Mouse (Mus musculus) cerebellum, adult 2 months (tissue): ENCODE results near the gene Ntn1. TPM values are rescaled to one million over a fixed set of nuclear protein-coding genes. Genes with fewer than 3 reads are reported as not detected.

Experiments
- DNase-seq, 2 experiments: peaks; one replicate each; pipeline ENCODE4 v3.0.0; 2021
- H3K27ac ChIP-seq: fragments of 200-500 bp; 2 replicates; pipeline ENCODE4 v1.5.1; 2012; ENCODE audit warnings: low read length, control low read depth, inconsistent platforms; ENCODE audit not compliant: insufficient read depth
- H3K27me3 ChIP-seq: fragments of 200-500 bp; 2 replicates; pipeline ENCODE4 v1.6.1; 2012; ENCODE audit warnings: inconsistent platforms, mild to moderate bottlenecking, low read length, moderate library complexity; ENCODE audit not compliant: control insufficient read depth, insufficient read depth
- H3K4me1 ChIP-seq: fragments of 200-500 bp; 2 replicates; pipeline ENCODE4 v1.6.1; 2011; ENCODE audit warnings: low read length; ENCODE audit not compliant: control insufficient read depth, insufficient read depth
- H3K4me3 ChIP-seq: fragments of 200-500 bp; replicated peaks from 2 replicates; pipeline ENCODE3; 2011; ENCODE audit warnings: mild to moderate bottlenecking, low read depth, low read length, control low read depth; ENCODE audit not compliant: insufficient read depth
- CTCF ChIP-seq: fragments of 200-500 bp; IDR thresholded peaks from 2 replicates; pipeline ENCODE4 v1.5.1; 2011; ENCODE audit warnings: low read depth, mild to moderate bottlenecking, control low read depth, low read length, moderate library complexity, borderline replicate concordance; ENCODE audit not compliant: insufficient read depth
- POLR2A ChIP-seq: fragments of 200-500 bp; IDR thresholded peaks from 2 replicates; pipeline ENCODE4 v1.6.1; 2011; ENCODE audit warnings: low read length, control low read depth, borderline replicate concordance; ENCODE audit not compliant: insufficient read depth
- WGBS: fragments of 180-500 bp; shearing (Covaris S2); methylation state at CpG from one replicate; pipeline ENCODE4 v1.1.7; 2018; 5-methylcytosine and 5-hydroxymethylcytosine counted together
- polyA plus RNA-seq: library from polyadenylated mRNA; depleted of rRNA; stranded (reverse); fragments of >200 nt; gene quantifications from 2 replicates; pipeline ENCODE4 v1.2.3, GENCODE M21; 2012

Gene Ntn1
- polyA plus RNA-seq, 1 experiment = 22.0 TPM

DNA sequence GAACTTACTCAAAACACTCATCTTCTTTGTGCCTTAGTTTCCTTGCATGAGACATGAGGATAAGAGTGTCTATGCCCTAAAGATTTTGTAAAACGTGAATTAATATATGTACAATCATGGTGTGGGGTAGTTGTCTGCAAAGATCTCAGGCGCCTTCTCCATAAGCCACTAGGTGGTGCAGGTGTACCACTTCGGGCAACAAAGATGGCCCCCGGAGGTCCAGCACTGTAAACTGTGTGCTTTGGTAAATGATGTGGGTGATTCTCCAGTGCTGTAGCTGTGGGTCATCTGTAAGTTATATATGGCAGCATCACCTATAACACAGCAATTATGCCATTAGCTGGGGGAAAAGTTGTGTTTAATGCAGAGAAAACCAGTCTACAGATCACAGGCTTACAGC lies 3.6 kb upstream of the Ntn1 start:
- 62% methylated on average over 4 of the region's 4 CpGs for WGBS
- Histone ChIP-seq H3K4me3 (no peak overlapping the region), H3K27me3 (peaks cover 4% of the 10 kb centered on the region; the same call in 1 of the 2 replicates), H3K27ac (no peak overlapping the region), H3K4me1 (no peaks in the 10 kb centered on the region)
- TF ChIP-seq CTCF = no peak
- no peak for TF ChIP-seq POLR2A
- DNase-seq = no peak

DNA sequence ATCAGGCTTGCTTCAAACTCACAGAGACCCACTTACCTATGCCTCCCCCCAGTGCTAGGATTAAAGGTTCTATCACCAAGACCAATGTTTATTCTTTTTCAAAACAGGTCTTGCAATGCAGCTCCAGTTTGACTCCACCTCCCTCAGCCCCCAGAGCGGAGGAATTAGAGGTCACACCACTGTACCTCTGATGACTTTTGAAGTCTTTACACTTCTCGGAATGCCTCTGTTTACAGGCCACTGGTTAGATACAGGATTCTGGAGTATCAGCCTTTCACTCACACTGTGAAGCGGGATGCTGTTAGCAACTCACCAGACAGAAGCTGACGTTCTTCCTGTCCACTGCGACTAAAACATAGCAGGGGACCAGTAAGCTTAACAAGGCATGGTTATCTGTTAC lies 805 bp upstream of the Ntn1 start:
- DNase-seq = no peak
- no peak for TF ChIP-seq POLR2A
- no peak for TF ChIP-seq CTCF
- 80% methylated on average over 5 of the region's 5 CpGs for WGBS
- Histone ChIP-seq H3K27me3 (peaks cover 5% of the 10 kb centered on the region; the same call in 1 of the 2 replicates), H3K27ac (no peak overlapping the region), H3K4me3 (no peak overlapping the region), H3K4me1 (no peaks in the 10 kb centered on the region)

DNA sequence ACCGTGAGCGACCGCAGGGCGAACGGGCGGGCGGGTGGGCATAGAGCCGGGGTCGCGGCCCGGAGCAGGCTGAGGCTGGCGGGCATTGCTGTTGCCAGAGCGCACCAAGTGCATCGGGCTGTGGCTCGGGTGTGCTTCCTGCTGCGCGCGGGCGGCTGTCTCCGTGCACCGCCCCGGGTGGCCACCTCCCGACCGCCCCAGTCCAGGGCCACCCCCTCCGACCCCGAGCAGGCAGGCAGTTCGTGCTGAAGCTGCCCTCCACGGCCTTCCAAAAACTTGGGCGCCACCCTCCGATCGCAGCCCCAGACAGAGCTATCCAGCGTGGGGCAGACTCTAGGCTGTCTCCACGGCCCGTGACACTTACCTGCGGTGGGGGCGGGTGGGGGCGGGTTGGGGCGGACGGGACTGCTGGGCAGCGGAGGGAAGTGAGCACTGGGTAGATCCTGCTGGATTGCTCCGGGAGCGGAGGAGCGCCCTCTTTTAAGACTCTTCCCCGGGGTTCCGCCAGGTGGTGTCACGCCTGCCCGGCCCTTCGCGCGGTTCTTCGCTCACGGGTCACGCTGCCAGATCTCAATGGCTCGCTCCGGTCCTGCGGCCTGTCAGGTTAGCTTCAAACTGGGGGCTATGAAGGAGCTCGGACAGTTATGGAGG lies 477 bp downstream of the Ntn1 start:
- Histone ChIP-seq H3K4me3 (peak overlapping the region; percentile 43), H3K27me3 (peaks cover 5% of the 10 kb centered on the region; the same call in 1 of the 2 replicates), H3K4me1 (no peaks in the 10 kb centered on the region), H3K27ac (no peak overlapping the region)
- peak; percentile 47 to 61 for DNase-seq
- 1% methylated on average over 51 of the region's 57 CpGs for WGBS
- no peak for TF ChIP-seq POLR2A
- TF ChIP-seq CTCF = peak; percentile 19; the same call in 1 of the 2 replicates

DNA sequence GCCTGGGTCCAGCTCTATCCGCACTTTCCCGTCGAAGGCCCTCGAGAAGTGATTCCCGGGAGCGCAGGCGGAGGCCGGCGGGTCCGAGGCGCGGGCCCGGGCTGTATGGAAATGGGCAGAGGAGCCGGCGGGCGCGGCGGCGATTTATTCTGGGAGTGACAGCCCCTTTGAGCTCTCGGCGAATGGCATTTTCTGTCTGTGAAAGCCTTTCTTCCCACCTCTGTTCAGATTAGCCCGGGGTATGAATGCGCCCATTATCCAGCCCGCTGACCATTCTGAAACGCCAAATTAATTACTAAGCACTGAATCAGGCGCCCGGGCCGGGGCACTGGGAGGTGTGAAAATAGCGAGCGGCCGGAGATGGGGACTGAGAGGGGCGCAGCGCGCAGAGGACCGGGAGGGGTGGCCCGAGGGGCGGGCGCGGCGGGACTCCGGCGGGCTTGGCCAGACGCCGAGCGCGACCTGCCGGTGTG lies 1.0 kb downstream of the Ntn1 start:
- 4% methylated on average over 43 of the region's 47 CpGs for WGBS
- H3K27ac ChIP-seq = no peak overlapping the region
- peak; percentile 21 to 31 for DNase-seq
- H3K4me3 ChIP-seq = peak overlapping the region; percentile 43
- TF ChIP-seq CTCF (no peak), POLR2A (no peak)
- no peaks in the 10 kb centered on the region for H3K4me1 ChIP-seq
- peaks cover 5% of the 10 kb centered on the region; the same call in 1 of the 2 replicates for H3K27me3 ChIP-seq

DNA sequence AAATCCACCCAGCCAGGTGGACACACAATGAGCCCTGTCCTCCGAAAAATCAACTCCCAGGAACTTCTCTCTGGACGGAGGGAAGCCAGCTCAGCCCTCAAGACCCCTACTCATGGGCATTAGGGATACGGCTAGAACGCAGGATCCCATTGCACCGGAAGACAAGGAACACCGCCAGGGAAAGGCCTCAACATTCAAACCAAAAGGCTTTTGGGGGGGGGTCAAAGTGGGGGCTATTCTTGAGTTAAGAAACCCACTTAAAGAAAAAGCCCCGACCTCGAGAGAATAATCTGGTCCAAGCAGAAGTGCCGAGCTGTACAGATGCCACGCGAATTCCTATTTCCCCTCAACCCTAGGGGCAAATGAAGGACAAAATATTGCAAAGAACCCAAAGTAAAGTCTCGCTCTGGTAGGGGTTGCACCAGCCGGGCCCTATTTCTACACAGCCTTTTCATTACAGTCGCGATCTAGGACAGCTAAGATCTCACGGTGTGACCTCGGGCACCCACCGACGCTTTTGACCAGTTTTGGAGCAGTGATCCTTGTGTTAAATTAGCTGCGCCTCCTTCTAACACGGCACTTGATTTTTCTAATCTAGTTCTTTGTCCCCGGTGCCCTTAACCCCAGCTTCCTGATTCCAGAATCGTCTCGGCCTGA lies 1.6 kb downstream of the Ntn1 start:
- Histone ChIP-seq H3K27me3 (peaks cover 5% of the 10 kb centered on the region; the same call in 1 of the 2 replicates), H3K27ac (no peak overlapping the region), H3K4me3 (peak overlapping the region; percentile 43), H3K4me1 (no peaks in the 10 kb centered on the region; the same call in 1 of the 2 replicates)
- TF ChIP-seq CTCF (no peak), POLR2A (no peak)
- WGBS = 55% methylated on average over 24 of the region's 24 CpGs
- no peak for DNase-seq

DNA sequence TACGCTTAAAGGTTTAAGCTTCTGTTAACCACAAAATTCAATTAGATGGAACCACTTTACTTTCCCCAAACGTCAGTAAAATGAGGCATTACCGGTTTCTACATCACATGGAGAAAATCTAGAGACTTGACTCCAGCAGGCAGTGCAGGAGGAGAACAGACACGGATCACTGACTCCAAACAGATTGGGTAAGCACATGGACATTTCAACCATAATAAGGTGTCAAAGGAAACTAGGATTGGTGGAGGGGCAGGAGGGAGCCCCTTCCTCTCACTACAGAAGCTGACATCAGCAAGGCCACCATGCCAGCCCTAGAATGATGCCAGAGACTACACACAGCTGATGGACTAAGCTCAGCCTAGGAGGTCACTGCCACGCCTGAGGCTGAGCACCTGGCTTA lies 5.1 kb downstream of the Ntn1 start:
- WGBS = 84% methylated on average over 5 of the region's 5 CpGs
- peaks cover 5% of the 10 kb centered on the region; the same call in 1 of the 2 replicates for H3K27me3 ChIP-seq
- TF ChIP-seq CTCF = no peak
- TF ChIP-seq POLR2A = no peak

DNA sequence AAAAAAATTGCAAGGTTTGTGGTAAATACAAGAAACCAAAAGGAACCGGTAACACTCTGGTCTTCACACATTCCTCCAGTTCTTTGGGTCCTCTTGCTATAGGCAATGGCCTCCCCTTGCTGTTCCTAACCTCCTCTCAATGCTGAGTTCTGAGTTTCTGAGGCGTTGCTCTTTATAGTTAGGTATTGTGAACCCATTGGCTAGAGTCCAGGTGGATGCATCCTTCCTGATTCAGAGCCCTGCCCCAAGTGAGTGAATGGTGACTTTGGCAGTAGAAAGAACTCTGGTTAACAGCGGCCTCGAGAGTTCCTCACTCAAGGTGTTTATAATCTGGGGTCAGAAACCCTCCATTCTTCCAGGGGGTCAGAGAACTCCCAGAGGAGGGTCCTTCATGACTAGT lies 5.9 kb downstream of the Ntn1 start:
- no peak overlapping the region for H3K4me3 ChIP-seq
- TF ChIP-seq CTCF (no peak), POLR2A (no peak)
- 78% methylated on average over 4 of the region's 4 CpGs for WGBS
- peaks cover 5% of the 10 kb centered on the region; the same call in 1 of the 2 replicates for H3K27me3 ChIP-seq
- no peak overlapping the region for H3K27ac ChIP-seq
- H3K4me1 ChIP-seq = no peaks in the 10 kb centered on the region; the same call in 1 of the 2 replicates
- DNase-seq = no peak

More for the DNA sequence above, 5.1 kb downstream of the Ntn1 start:
- Histone ChIP-seq H3K4me1 (no peaks in the 10 kb centered on the region; the same call in 1 of the 2 replicates), H3K4me3 (no peak overlapping the region), H3K27ac (no peak overlapping the region)
- DNase-seq = no peak

DNA sequence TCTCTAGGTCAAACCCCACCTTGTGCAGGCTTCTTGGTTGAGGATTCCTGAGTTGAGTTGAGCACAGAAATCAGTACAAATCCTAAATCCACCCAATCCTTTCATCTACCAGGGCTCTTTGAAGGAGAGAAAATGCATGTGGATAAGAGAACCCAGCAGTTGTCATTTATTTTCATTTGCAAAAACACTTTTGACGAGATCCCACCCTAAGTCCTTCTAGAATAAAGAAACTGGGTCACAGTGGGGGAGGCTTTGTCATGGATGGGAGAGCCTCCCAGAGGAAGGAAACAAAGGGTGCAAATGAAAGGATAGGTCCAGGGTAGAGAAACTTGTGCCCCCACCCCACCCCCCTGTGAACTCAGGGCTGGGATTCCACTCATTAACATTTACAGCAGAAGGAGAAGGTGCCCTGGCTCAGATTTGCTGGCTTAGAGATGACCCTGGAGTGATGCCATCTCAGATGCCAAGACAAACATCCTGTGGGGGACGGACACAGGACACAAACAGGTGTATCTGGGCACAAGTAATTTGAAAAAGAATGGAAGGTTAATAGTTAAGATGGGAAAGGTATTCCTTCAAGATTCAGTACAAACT lies 6.6 kb downstream of the Ntn1 start:
- no peaks in the 10 kb centered on the region; the same call in 1 of the 2 replicates for H3K4me1 ChIP-seq
- peak in 1 of 2 experiments; percentile 24 for DNase-seq
- TF ChIP-seq CTCF = no peak
- TF ChIP-seq POLR2A = no peak
- no peak overlapping the region for H3K27ac ChIP-seq
- WGBS = 55% methylated on average over 2 of the region's 2 CpGs
- no peak overlapping the region for H3K4me3 ChIP-seq
- H3K27me3 ChIP-seq = no peaks in the 10 kb centered on the region; the same call in 1 of the 2 replicates
